Mouse (Mus musculus) midbrain, embryonic 11.5 days (tissue): ENCODE data around the gene Plb1. TPM values are rescaled to one million over a fixed set of nuclear protein-coding genes. Genes with fewer than 3 reads are reported as not detected.

Experiments
- ATAC-seq: fragments of 200-750 bp; cut with Nextera tagmentation; 2 replicates; pipeline ENCODE4 v1.8.0; 2017; ENCODE audit warnings: moderate TSS enrichment, moderate library complexity; ENCODE audit not compliant: low FRiP score
- DNase-seq: peaks from one replicate; pipeline ENCODE4 v3.0.0; 2015; ENCODE audit warnings: low spot score; ENCODE audit errors: missing footprints
- H3K27ac ChIP-seq: fragments of 300-500 bp; sonication (generic); 2 replicates; pipeline ENCODE4 v1.5.1; 2014; ENCODE audit warnings: low read depth, low read length
- H3K27me3 ChIP-seq: fragments of 300-500 bp; sonication (generic); 2 replicates; pipeline ENCODE4 v1.6.1; 2014; ENCODE audit warnings: mild to moderate bottlenecking, low read length, moderate library complexity, mixed read lengths; ENCODE audit not compliant: control insufficient read depth, insufficient read depth
- H3K36me3 ChIP-seq: fragments of 300-500 bp; sonication (generic); 2 replicates; pipeline ENCODE4 v1.6.1; 2014; ENCODE audit warnings: mild to moderate bottlenecking, low read length, moderate library complexity, mixed read lengths; ENCODE audit not compliant: control insufficient read depth, insufficient read depth
- H3K4me1 ChIP-seq: fragments of 300-500 bp; sonication (generic); 2 replicates; pipeline ENCODE4 v1.6.1; 2014; ENCODE audit warnings: low read length; ENCODE audit not compliant: control insufficient read depth, insufficient read depth
- H3K4me2 ChIP-seq: fragments of 300-500 bp; sonication (generic); 2 replicates; pipeline ENCODE4 v1.6.1; 2014; ENCODE audit warnings: mild to moderate bottlenecking, moderate library complexity
- H3K4me3 ChIP-seq: fragments of 300-500 bp; sonication (generic); 2 replicates; pipeline ENCODE4 v1.5.1; 2014; ENCODE audit warnings: low read depth, low read length
- H3K9ac ChIP-seq: fragments of 300-500 bp; sonication (generic); 2 replicates; pipeline ENCODE4 v1.6.1; 2014; ENCODE audit warnings: low read length
- H3K9me3 ChIP-seq: fragments of 300-500 bp; sonication (generic); 2 replicates; pipeline ENCODE4 v1.6.1; 2016; ENCODE audit warnings: low read length; ENCODE audit not compliant: control insufficient read depth
- WGBS: fragments of 180-500 bp; shearing (Covaris S2); extraction: QIAGEN DNeasy Blood & Tissue Kit; methylation state at CpG from one replicate; pipeline ENCODE4 v1.1.7; 2014; 5-methylcytosine and 5-hydroxymethylcytosine counted together
- polyA plus RNA-seq: library from polyadenylated mRNA; unstranded; fragments of >200 nt; fragmentation: Nextera tagmentation; extraction: Ambion mirVana; gene quantifications from 2 replicates; pipeline ENCODE4 v1.2.1, GENCODE M21; 2014

Gene Plb1
- polyA plus RNA-seq, 1 experiment from 2014 or later, result 0.05 TPM

GRCm38 (mm10) chr5:32230372-32230771 is 2.1 kb upstream of the Plb1 start:
- H3K4me1 ChIP-seq, result no peaks in the 10 kb centered on the region
- no peaks in the 10 kb centered on the region for H3K9me3 ChIP-seq
- no peaks in the 10 kb centered on the region for H3K27me3 ChIP-seq
- no peak overlapping the region for H3K4me2 ChIP-seq
- DNase-seq, result peak; percentile 89
- H3K36me3 ChIP-seq, result no peaks in the 10 kb centered on the region
- H3K9ac ChIP-seq, result no peak overlapping the region
- H3K27ac ChIP-seq, result no peak overlapping the region
- 37% methylated on average over 4 of the region's 4 CpGs for WGBS
- no peak for ATAC-seq
- no peak overlapping the region for H3K4me3 ChIP-seq

- ATAC-seq (no peak), DNase-seq (no peak)
- Histone ChIP-seq H3K27ac (no peak overlapping the region), H3K9me3 (no peaks in the 10 kb centered on the region), H3K4me3 (no peak overlapping the region), H3K27me3 (no peaks in the 10 kb centered on the region), H3K4me1 (no peaks in the 10 kb centered on the region), H3K4me2 (no peak overlapping the region), H3K36me3 (no peaks in the 10 kb centered on the region), H3K9ac (no peak overlapping the region)
- 85% methylated on average over 2 of the region's 2 CpGs for WGBS
Observed at GRCm38 (mm10) chr5:32239337-32239736, 6.8 kb downstream of the Plb1 start.

DNA sequence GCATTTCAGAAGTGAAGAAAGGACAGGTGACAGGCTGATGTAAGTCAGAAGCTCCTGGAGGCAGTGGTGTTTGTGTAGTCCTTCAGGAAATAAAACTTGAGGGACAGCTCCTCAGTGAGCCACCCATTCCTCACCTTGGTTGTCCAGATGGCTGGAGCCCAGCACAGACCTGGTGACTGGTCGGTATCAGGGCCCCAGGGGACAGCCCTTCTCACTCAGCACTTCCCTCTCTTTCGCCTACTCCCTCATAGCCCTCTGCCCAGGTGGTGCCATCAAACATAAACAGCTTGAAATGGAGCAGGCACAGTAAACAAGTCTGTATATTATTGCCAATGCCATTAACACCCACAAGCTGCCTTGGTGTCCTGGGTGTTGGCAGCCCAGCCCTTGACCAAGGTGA is 8.2 kb downstream of the Plb1 start:
- Histone ChIP-seq H3K4me2 (no peak overlapping the region), H3K27ac (no peak overlapping the region), H3K9ac (no peak overlapping the region), H3K27me3 (no peaks in the 10 kb centered on the region), H3K4me3 (no peak overlapping the region), H3K9me3 (no peaks in the 10 kb centered on the region), H3K4me1 (no peaks in the 10 kb centered on the region), H3K36me3 (no peaks in the 10 kb centered on the region)
- ATAC-seq (no peak), DNase-seq (no peak)
- 75% methylated on average over 2 of the region's 2 CpGs for WGBS

DNA sequence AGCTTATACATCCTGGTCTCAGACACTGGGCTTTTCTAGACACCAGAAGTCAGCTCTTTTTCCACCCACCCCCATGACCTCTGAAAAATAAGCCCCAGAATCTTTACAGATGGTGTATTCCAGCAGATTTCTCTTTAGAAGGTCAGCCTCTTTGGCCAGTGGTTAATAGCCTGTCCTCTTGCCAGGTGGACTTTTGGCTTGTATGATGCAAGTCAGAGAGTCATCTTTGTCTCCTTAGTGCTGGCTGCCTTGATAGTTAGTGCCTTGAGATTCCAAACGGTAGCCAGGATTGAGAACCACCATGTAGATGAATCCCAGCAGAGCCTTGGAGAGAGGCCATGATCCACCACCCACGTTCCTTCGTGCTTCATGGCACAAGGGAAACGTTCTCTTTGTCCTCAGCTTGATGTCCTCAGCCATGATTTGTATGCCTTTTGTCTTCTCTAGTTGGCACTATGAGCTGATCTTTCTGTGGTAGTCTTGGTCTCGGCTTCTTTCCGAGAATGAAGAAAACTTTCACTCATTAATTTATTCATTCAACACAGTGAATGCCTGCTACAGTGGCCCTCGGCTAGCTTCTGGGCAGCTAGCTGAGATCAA is 10.9 kb downstream of the Plb1 start:
- Histone ChIP-seq H3K4me2 (no peak overlapping the region), H3K9ac (no peak overlapping the region), H3K27me3 (no peaks in the 10 kb centered on the region), H3K27ac (no peak overlapping the region), H3K36me3 (no peaks in the 10 kb centered on the region), H3K4me3 (no peak overlapping the region), H3K9me3 (no peaks in the 10 kb centered on the region), H3K4me1 (no peaks in the 10 kb centered on the region)
- WGBS, result 66% methylated on average over 7 of the region's 7 CpGs
- ATAC-seq (no peak), DNase-seq (no peak)

GRCm38 (mm10) chr5:32245385-32245784 is 12.9 kb downstream of the Plb1 start:
- DNase-seq, result no peak
- H3K27me3 ChIP-seq, result no peaks in the 10 kb centered on the region
- no peak overlapping the region for H3K27ac ChIP-seq
- H3K4me1 ChIP-seq, result no peaks in the 10 kb centered on the region
- WGBS, result 84% methylated on average over 3 of the region's 3 CpGs
- ATAC-seq, result no peak
- H3K4me3 ChIP-seq, result no peak overlapping the region
- H3K36me3 ChIP-seq, result no peaks in the 10 kb centered on the region
- no peak overlapping the region for H3K4me2 ChIP-seq
- H3K9me3 ChIP-seq, result no peaks in the 10 kb centered on the region
- H3K9ac ChIP-seq, result no peak overlapping the region

- H3K36me3 ChIP-seq, result no peaks in the 10 kb centered on the region
- no peaks in the 10 kb centered on the region for H3K27me3 ChIP-seq
- H3K4me1 ChIP-seq, result no peaks in the 10 kb centered on the region
- no peak overlapping the region for H3K9ac ChIP-seq
- no peaks in the 10 kb centered on the region for H3K9me3 ChIP-seq
- WGBS, result 47% methylated on average over 5 of the region's 5 CpGs
- no peak for ATAC-seq
- no peak for DNase-seq
- no peak overlapping the region for H3K4me3 ChIP-seq
- no peak overlapping the region for H3K27ac ChIP-seq
- H3K4me2 ChIP-seq, result no peak overlapping the region
Observed at GRCm38 (mm10) chr5:32260751-32261150, 28.2 kb downstream of the Plb1 start.

- Histone ChIP-seq H3K4me2 (no peak overlapping the region), H3K9me3 (no peaks in the 10 kb centered on the region), H3K4me3 (no peak overlapping the region), H3K36me3 (no peaks in the 10 kb centered on the region), H3K9ac (no peak overlapping the region), H3K4me1 (no peaks in the 10 kb centered on the region), H3K27me3 (no peaks in the 10 kb centered on the region), H3K27ac (no peak overlapping the region)
- 85% methylated on average over 3 of the region's 3 CpGs for WGBS
- no peak for ATAC-seq
- no peak for DNase-seq
Observed at GRCm38 (mm10) chr5:32261251-32261650, 28.7 kb downstream of the Plb1 start.

DNA sequence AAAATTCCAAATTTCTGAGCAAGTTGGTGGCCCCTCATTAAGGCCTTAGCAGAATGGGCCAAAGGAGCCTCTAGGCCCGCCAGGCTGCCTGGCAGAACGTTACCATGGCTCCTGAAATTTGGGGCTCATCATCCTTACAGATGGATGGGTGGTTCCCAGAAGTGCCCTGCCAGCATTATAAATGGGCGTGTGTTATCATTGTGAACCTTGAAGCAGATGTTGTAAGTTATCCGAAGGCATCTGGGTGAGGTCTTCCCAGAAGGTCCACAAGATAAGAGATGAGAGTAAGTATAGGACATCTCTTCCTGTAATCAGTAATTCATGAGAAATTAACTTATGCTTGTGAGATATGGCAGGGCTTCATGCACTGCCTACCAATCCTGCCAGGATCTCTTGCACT is 30.0 kb downstream of the Plb1 start:
- no peaks in the 10 kb centered on the region for H3K4me1 ChIP-seq
- DNase-seq (no peak), ATAC-seq (no peak)
- no peak overlapping the region for H3K4me3 ChIP-seq
- H3K9ac ChIP-seq, result no peak overlapping the region
- no peak overlapping the region for H3K27ac ChIP-seq
- H3K27me3 ChIP-seq, result no peaks in the 10 kb centered on the region
- no peaks in the 10 kb centered on the region for H3K36me3 ChIP-seq
- no peak overlapping the region for H3K4me2 ChIP-seq
- 85% methylated on average over 4 of the region's 4 CpGs for WGBS
- H3K9me3 ChIP-seq, result no peaks in the 10 kb centered on the region

DNA sequence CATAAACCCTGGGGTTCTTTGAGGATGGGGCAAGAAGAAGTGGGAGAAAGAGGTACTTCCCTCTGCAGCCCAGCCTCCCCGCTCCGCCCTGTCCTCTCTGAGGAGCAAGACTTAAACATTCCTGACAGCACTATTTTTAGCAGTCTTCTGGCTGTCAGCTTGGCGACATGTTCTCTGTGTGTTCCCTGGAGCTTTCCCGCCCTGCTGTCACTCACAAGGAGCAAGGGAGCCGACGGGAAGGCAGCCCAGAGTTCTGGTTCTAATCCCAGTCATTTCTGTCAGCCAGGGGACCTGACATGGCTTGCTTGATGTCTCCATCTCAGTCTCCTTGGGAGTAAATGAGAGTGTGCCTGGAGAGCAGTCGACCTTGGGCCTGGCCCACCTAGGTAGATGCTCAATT is 40.0 kb downstream of the Plb1 start:
- Histone ChIP-seq H3K27me3 (no peaks in the 10 kb centered on the region), H3K4me1 (no peaks in the 10 kb centered on the region), H3K36me3 (no peaks in the 10 kb centered on the region), H3K4me2 (no peak overlapping the region), H3K4me3 (no peak overlapping the region), H3K9ac (no peak overlapping the region), H3K9me3 (no peaks in the 10 kb centered on the region), H3K27ac (no peak overlapping the region)
- DNase-seq (no peak), ATAC-seq (no peak)
- WGBS, result 55% methylated on average over 7 of the region's 7 CpGs
